ENCODE assay signal across 23 mouse cellular contexts in the genomic region with DNA sequence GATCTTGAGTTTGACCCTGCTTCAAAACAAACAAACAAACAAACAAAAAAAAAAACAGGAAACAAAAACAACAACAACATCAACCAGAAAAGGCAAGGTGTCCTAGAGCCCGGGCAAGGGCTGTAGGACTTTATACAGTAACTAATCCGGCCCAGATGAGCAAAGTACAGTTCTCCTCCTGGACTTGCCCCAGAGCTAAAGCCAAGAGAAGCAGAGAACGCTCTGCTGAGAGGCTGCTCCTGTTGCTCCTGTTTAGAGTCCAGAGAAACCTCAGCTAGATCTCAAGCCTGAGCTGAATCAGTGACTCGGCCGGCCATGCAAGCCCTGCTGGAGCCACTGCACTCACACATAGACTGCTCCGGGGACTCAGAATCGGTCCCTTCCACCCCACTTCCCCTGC. TPM values are rescaled to one million over a fixed set of nuclear protein-coding genes. Genes with fewer than 3 reads are reported as not detected.
DNase-seq lines count a peak whose midpoint lies in the region; ATAC-seq and TF ChIP-seq lines count a peak whose summit lies in the region.
"Had no signal": no experiment of that assay in that cellular context is flagged by ENCODE, and none has a peak within 500 bp of the region (broad histone marks: within the 10 kb centered on the region; RNA-seq: fewer than 3 reads in every experiment).

No protein-coding gene starts in this region.

- 75% methylated on average over 7 of the region's 7 CpGs for WGBS in forebrain, embryonic 10.5 days
- WGBS in forebrain, postnatal 0 days = 79% methylated on average over 7 of the region's 7 CpGs
- 82% methylated on average over 7 of the region's 7 CpGs for WGBS in thymus, adult 2 months
- 79% methylated on average over 7 of the region's 7 CpGs for WGBS in neural tube, embryonic 15.5 days

- H3K36me3 ChIP-seq in forebrain, embryonic 10.5 days (replicated peaks) = no peaks in the 10 kb centered on the region
- no peaks in the 10 kb centered on the region for H3K36me3 ChIP-seq in forebrain, postnatal 0 days (ENCODE audit: insufficient read depth)
- H3K36me3 ChIP-seq in megakaryocyte, embryonic 14.5 days (replicated peaks; ENCODE audit: low read length) = peaks cover 5% of the 10 kb centered on the region
- no peaks in the 10 kb centered on the region for H3K36me3 ChIP-seq in thymus, adult 2 months (ENCODE audit: control insufficient read depth, insufficient read depth, low read length)
- no peaks in the 10 kb centered on the region for H3K36me3 ChIP-seq in neural tube, embryonic 15.5 days
- H3K36me3 ChIP-seq: heart, embryonic 10.5 days; hindbrain, embryonic 12.5 days; midbrain, embryonic 12.5 days had no signal

- no peak for DNase-seq in forebrain, embryonic 10.5 days (ENCODE audit: extremely low spot score, low spot score)
- DNase-seq in forebrain, postnatal 0 days = no peak
- peak; percentile 62 to 79 for DNase-seq in kidney, postnatal 25 days
- no peak for DNase-seq in thymus, adult 2 months
- DNase-seq in cerebellum, adult 18-20 months = no peak
- DNase-seq: adrenal gland, postnatal 36 days; cerebellum, adult 9-10 months; gastrocnemius, postnatal 25 days; heart, postnatal 10 days; thymus, postnatal 36 days had no signal

- H3K27ac ChIP-seq in forebrain, embryonic 10.5 days = 0 out of 2 replicates have a peak overlapping the region, but pooled peaks have one; percentile 21
- no peak overlapping the region for H3K27ac ChIP-seq in forebrain, postnatal 0 days (ENCODE audit: low read depth, low read length)
- no peak overlapping the region for H3K27ac ChIP-seq in thymus, adult 2 months (ENCODE audit: control insufficient read depth, insufficient read depth, low read length)
- no peak overlapping the region for H3K27ac ChIP-seq in neural tube, embryonic 15.5 days (replicated peaks)
- H3K27ac ChIP-seq: heart, embryonic 10.5 days; hindbrain, embryonic 12.5 days; midbrain, embryonic 12.5 days had no signal

- TF ChIP-seq POLR2A in thymus, adult 2 months (IDR thresholded peaks at IDR 0.05; ENCODE audit: control insufficient read depth, extremely low read depth, insufficient read depth, low read length, poor library complexity) = no peak

- H3K4me3 ChIP-seq in forebrain, embryonic 10.5 days = no peak overlapping the region
- no peak overlapping the region for H3K4me3 ChIP-seq in forebrain, postnatal 0 days (ENCODE audit: low read depth, low read length)
- H3K4me3 ChIP-seq in megakaryocyte, embryonic 14.5 days (replicated peaks) = peak overlapping the region; percentile 70
- no peak overlapping the region for H3K4me3 ChIP-seq in thymus, adult 2 months (ENCODE audit: control insufficient read depth, insufficient read depth, low read length)
- no peak overlapping the region for H3K4me3 ChIP-seq in neural tube, embryonic 15.5 days (replicated peaks)
- H3K4me3 ChIP-seq: heart, embryonic 10.5 days; hindbrain, embryonic 12.5 days; midbrain, embryonic 12.5 days had no signal

- H3K4me2 ChIP-seq in forebrain, postnatal 0 days (ENCODE audit: low read depth) = no peak overlapping the region
- H3K4me2 ChIP-seq in neural tube, embryonic 15.5 days = no peak overlapping the region
- H3K4me2 ChIP-seq: hindbrain, embryonic 12.5 days; midbrain, embryonic 12.5 days had no signal

- H3K9me3 ChIP-seq in forebrain, embryonic 10.5 days = no peaks in the 10 kb centered on the region
- no peaks in the 10 kb centered on the region for H3K9me3 ChIP-seq in forebrain, postnatal 0 days (ENCODE audit: low read length)
- H3K9me3 ChIP-seq in megakaryocyte, embryonic 14.5 days = no peaks in the 10 kb centered on the region
- no peaks in the 10 kb centered on the region for H3K9me3 ChIP-seq in neural tube, embryonic 15.5 days (replicated peaks)
- H3K9me3 ChIP-seq: heart, embryonic 10.5 days; hindbrain, embryonic 12.5 days; midbrain, embryonic 12.5 days had no signal

- no peaks in the 10 kb centered on the region for H3K4me1 ChIP-seq in forebrain, embryonic 10.5 days
- H3K4me1 ChIP-seq in forebrain, postnatal 0 days (ENCODE audit: insufficient read depth) = no peaks in the 10 kb centered on the region
- H3K4me1 ChIP-seq in megakaryocyte, embryonic 14.5 days = peaks cover 65% of the 10 kb centered on the region
- no peaks in the 10 kb centered on the region for H3K4me1 ChIP-seq in thymus, adult 2 months (replicated peaks; ENCODE audit: control insufficient read depth, insufficient read depth, low read length)
- H3K4me1 ChIP-seq in neural tube, embryonic 15.5 days = no peaks in the 10 kb centered on the region
- H3K4me1 ChIP-seq: hindbrain, embryonic 12.5 days; midbrain, embryonic 12.5 days had no signal

- no peak for TF ChIP-seq CTCF in forebrain, postnatal 0 days (IDR thresholded peaks at IDR 0.05; ENCODE audit: low read depth)
- TF ChIP-seq CTCF in thymus, adult 2 months (IDR thresholded peaks at IDR 0.05; ENCODE audit: borderline replicate concordance, control insufficient read depth, extremely low read depth, insufficient read depth, low read length, poor library complexity) = no peak

- H3K9ac ChIP-seq in forebrain, postnatal 0 days = no peak overlapping the region
- H3K9ac ChIP-seq in neural tube, embryonic 15.5 days (replicated peaks) = no peak overlapping the region
- H3K9ac ChIP-seq: hindbrain, embryonic 12.5 days; midbrain, embryonic 12.5 days had no signal

- ATAC-seq in forebrain, postnatal 0 days = no peak
- no peak for ATAC-seq in megakaryocyte, adult 5-6 weeks (ENCODE audit: poor library complexity, severe bottlenecking)
- ATAC-seq in neural tube, embryonic 15.5 days (ENCODE audit: low FRiP score) = no peak

- no peaks in the 10 kb centered on the region for H3K27me3 ChIP-seq in forebrain, embryonic 10.5 days (ENCODE audit: poor library complexity, severe bottlenecking)
- no peaks in the 10 kb centered on the region for H3K27me3 ChIP-seq in forebrain, postnatal 0 days (ENCODE audit: insufficient read depth, low read length)
- H3K27me3 ChIP-seq in megakaryocyte, embryonic 14.5 days (replicated peaks) = no peaks in the 10 kb centered on the region
- H3K27me3 ChIP-seq in thymus, adult 2 months (ENCODE audit: control insufficient read depth, insufficient read depth, low read length) = no peaks in the 10 kb centered on the region
- no peaks in the 10 kb centered on the region for H3K27me3 ChIP-seq in neural tube, embryonic 15.5 days (replicated peaks)
- H3K27me3 ChIP-seq: CH12.LX; hindbrain, embryonic 12.5 days; midbrain, embryonic 12.5 days had no signal

RNA-seq across cellular contexts. Expression of gene Gp1ba, which starts 8.8 kb away (rescaled TPM):
- 0.56 and 1.00 TPM in 2 replicates for polyA plus RNA-seq in forebrain, embryonic 10.5 days (2016; fragmentation: Nextera tagmentation; extraction: Ambion mirVana)
- 0.10 TPM in 1 of 2 replicates, not detected in the other for total RNA-seq in forebrain, postnatal 0 days (2014; rRNA removed)
- polyA plus RNA-seq in forebrain, postnatal 0 days (2015; fragmentation: Nextera tagmentation; extraction: Ambion mirVana) = 0.08 and 0.18 TPM in 2 replicates
- 898 and 1,061 TPM in 2 replicates for polyA plus RNA-seq in megakaryocyte, embryonic 14.5 days (2012; ENCODE audit: insufficient read depth, low replicate concordance)
- total RNA-seq in megakaryocyte, adult 5-6 weeks (2015) = 0.20 and 0.23 TPM in 2 replicates
- 0.04 TPM in 1 of 2 replicates, not detected in the other for total RNA-seq in megakaryocyte, adult 5-6 weeks (2017)
- polyA plus RNA-seq in thymus, adult 2 months (2012; rRNA removed) = 0.04 TPM in 2 replicates
- 0.15 TPM in 2 replicates for polyA plus RNA-seq in neural tube, embryonic 15.5 days (2015; fragmentation: Nextera tagmentation; extraction: Ambion mirVana)
- total RNA-seq: gastrocnemius, postnatal 25 days; layer of hippocampus, postnatal 14 days; left cerebral cortex, postnatal 36 days had no signal

RNA-seq across cellular contexts. Expression of gene Chrne, which starts 11.1 kb away (rescaled TPM):
- not detected in 2 replicates for polyA plus RNA-seq in forebrain, embryonic 10.5 days (2016; fragmentation: Nextera tagmentation; extraction: Ambion mirVana)
- total RNA-seq in forebrain, postnatal 0 days (2014; rRNA removed) = 0.92 TPM in 1 of 2 replicates, not detected in the other
- polyA plus RNA-seq in forebrain, postnatal 0 days (2015; fragmentation: Nextera tagmentation; extraction: Ambion mirVana) = 0.58 and 1.0 TPM in 2 replicates
- polyA plus RNA-seq in megakaryocyte, embryonic 14.5 days (2012; ENCODE audit: insufficient read depth, low replicate concordance) = 0.83 TPM in 1 of 2 replicates, not detected in the other
- 0.36 TPM in 1 of 2 replicates, not detected in the other for total RNA-seq in megakaryocyte, adult 5-6 weeks (2015)
- total RNA-seq in megakaryocyte, adult 5-6 weeks (2017) = 0.41 and 1.2 TPM in 2 replicates
- polyA plus RNA-seq in thymus, adult 2 months (2012; rRNA removed) = 0.53 and 1.1 TPM in 2 replicates
- 0.23 and 0.40 TPM in 2 replicates for polyA plus RNA-seq in neural tube, embryonic 15.5 days (2015; fragmentation: Nextera tagmentation; extraction: Ambion mirVana)
- total RNA-seq: adrenal gland, postnatal 36 days; CH12.LX; heart, postnatal 10 days; left cerebral cortex, postnatal 36 days had no signal
- polyA plus RNA-seq: heart, embryonic 10.5 days; hindbrain, embryonic 12.5 days; liver, embryonic 16.5 days; neural tube, embryonic 14.5 days had no signal

RNA-seq across cellular contexts. Expression of gene 4930544D05Rik, which starts 14.5 kb away (rescaled TPM):
- polyA plus RNA-seq in forebrain, embryonic 10.5 days (2016; fragmentation: Nextera tagmentation; extraction: Ambion mirVana) = not detected in 2 replicates
- total RNA-seq in forebrain, postnatal 0 days (2014; rRNA removed) = 0.31 and 0.48 TPM in 2 replicates
- not detected in 2 replicates for polyA plus RNA-seq in forebrain, postnatal 0 days (2015; fragmentation: Nextera tagmentation; extraction: Ambion mirVana)
- polyA plus RNA-seq in megakaryocyte, embryonic 14.5 days (2012; ENCODE audit: insufficient read depth, low replicate concordance) = not detected in 2 replicates
- not detected in 2 replicates for total RNA-seq in megakaryocyte, adult 5-6 weeks (2015)
- not detected in 2 replicates for total RNA-seq in megakaryocyte, adult 5-6 weeks (2017)
- 0.15 TPM in 1 of 2 replicates, not detected in the other for polyA plus RNA-seq in thymus, adult 2 months (2012; rRNA removed)
- polyA plus RNA-seq in neural tube, embryonic 15.5 days (2015; fragmentation: Nextera tagmentation; extraction: Ambion mirVana) = not detected in 2 replicates
- total RNA-seq: adrenal gland, postnatal 36 days; gastrocnemius, postnatal 25 days; heart, postnatal 10 days; left cerebral cortex, postnatal 36 days had no signal
- polyA plus RNA-seq: embryonic facial prominence, embryonic 14.5 days; heart, embryonic 10.5 days; hindbrain, embryonic 12.5 days; intestine, embryonic 14.5 days; liver, embryonic 16.5 days; midbrain, embryonic 12.5 days; neural tube, embryonic 14.5 days had no signal

RNA-seq across cellular contexts. Expression of gene Rnf167, which starts 16.9 kb away (rescaled TPM):
- 71.3 and 79.9 TPM in 2 replicates for polyA plus RNA-seq in forebrain, embryonic 10.5 days (2016; fragmentation: Nextera tagmentation; extraction: Ambion mirVana)
- 63.2 and 76.4 TPM in 2 replicates for total RNA-seq in forebrain, postnatal 0 days (2014; rRNA removed)
- 102 and 109 TPM in 2 replicates for polyA plus RNA-seq in forebrain, postnatal 0 days (2015; fragmentation: Nextera tagmentation; extraction: Ambion mirVana)
- 102 and 125 TPM in 2 replicates for polyA plus RNA-seq in megakaryocyte, embryonic 14.5 days (2012; ENCODE audit: insufficient read depth, low replicate concordance)
- 75.6 and 82.1 TPM in 2 replicates for total RNA-seq in megakaryocyte, adult 5-6 weeks (2015)
- 57.4 and 60.0 TPM in 2 replicates for total RNA-seq in megakaryocyte, adult 5-6 weeks (2017)
- 285 and 346 TPM in 2 replicates for polyA plus RNA-seq in thymus, adult 2 months (2012; rRNA removed)
- 100 and 109 TPM in 2 replicates for polyA plus RNA-seq in neural tube, embryonic 15.5 days (2015; fragmentation: Nextera tagmentation; extraction: Ambion mirVana)

RNA-seq across cellular contexts. Expression of gene Slc25a11, which starts 17.1 kb away (rescaled TPM):
- 138 TPM in 2 replicates for polyA plus RNA-seq in forebrain, embryonic 10.5 days (2016; fragmentation: Nextera tagmentation; extraction: Ambion mirVana)
- 133 and 134 TPM in 2 replicates for total RNA-seq in forebrain, postnatal 0 days (2014; rRNA removed)
- 151 and 160 TPM in 2 replicates for polyA plus RNA-seq in forebrain, postnatal 0 days (2015; fragmentation: Nextera tagmentation; extraction: Ambion mirVana)
- 15.7 and 78.7 TPM in 2 replicates for polyA plus RNA-seq in megakaryocyte, embryonic 14.5 days (2012; ENCODE audit: insufficient read depth, low replicate concordance)
- total RNA-seq in megakaryocyte, adult 5-6 weeks (2015) = 78.9 and 93.0 TPM in 2 replicates
- 63.4 and 66.1 TPM in 2 replicates for total RNA-seq in megakaryocyte, adult 5-6 weeks (2017)
- 132 and 162 TPM in 2 replicates for polyA plus RNA-seq in thymus, adult 2 months (2012; rRNA removed)
- polyA plus RNA-seq in neural tube, embryonic 15.5 days (2015; fragmentation: Nextera tagmentation; extraction: Ambion mirVana) = 169 and 174 TPM in 2 replicates

Comparison
In these comparisons a context has a peak if more than half of its experiments do, and no peak if none do; other contexts are left out.
1. DNase-seq: peak in kidney, postnatal 25 days (2 of 2); none in forebrain, embryonic 10.5 days (single experiment), forebrain, postnatal 0 days (single experiment), thymus, adult 2 months (single experiment) and cerebellum, adult 18-20 months (0 of 2).
2. RNA of gene Gp1ba, which starts 8.8 kb away (polyA plus RNA-seq): 898 to 1,061 TPM in megakaryocyte, embryonic 14.5 days; 0.56 to 1.00 TPM in forebrain, embryonic 10.5 days, 0.15 TPM in neural tube, embryonic 15.5 days, 0.08 to 0.18 TPM in forebrain, postnatal 0 days and 0.04 TPM in thymus, adult 2 months; every median in the first group is over 100 times any median in the second.